Comparison of ENCODE assay signal across 7 mouse cellular contexts in the genomic region with DNA sequence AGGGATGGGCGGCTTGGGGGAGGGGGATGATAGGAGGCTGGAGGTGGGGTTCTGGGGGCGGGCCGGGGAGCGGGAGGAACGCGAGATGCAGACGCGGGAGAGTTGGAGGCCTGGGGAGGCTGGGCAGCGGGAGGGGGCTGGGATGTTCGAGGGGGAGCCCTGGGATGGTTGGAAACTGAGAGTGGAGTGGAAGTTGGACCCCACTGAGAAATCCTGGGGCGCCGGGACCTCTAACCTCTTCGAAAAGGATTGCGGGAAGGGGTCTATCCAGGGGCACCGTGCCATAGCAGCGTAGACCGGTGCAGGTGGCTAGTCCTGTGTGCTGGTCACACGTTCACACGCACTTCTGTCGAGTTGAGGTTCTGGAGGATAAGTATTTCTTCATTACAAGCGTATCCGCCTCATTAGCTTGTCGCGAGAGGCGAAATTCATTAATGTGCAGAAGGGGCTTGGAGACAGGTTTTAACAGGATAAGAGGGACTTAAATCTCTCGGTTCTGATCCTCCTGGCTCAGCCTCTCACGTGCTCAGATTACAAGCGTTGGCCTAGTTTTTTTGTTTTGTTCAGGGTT. TPM values are rescaled to one million over a fixed set of nuclear protein-coding genes. Genes with fewer than 3 reads are reported as not detected.
DNase-seq lines count a peak whose midpoint lies in the region; ATAC-seq and TF ChIP-seq lines count a peak whose summit lies in the region.

No protein-coding gene starts in this region.

- peak overlapping the region; percentile 75 for H3K4me3 ChIP-seq in lung, embryonic 15.5 days
- peak overlapping the region; percentile 84 for H3K4me3 ChIP-seq in bone marrow, adult 2 months (replicated peaks; ENCODE audit: control insufficient read depth, low read depth, low read length)
- H3K4me3 ChIP-seq in forebrain, embryonic 15.5 days, result peak overlapping the region; percentile 63
- peak overlapping the region; percentile 68 for H3K4me3 ChIP-seq in liver, postnatal 0 days (ENCODE audit: low read depth, low read length)

- TF ChIP-seq POLR2A in bone marrow, adult 2 months (IDR thresholded peaks at IDR 0.05; ENCODE audit: borderline replicate concordance, control insufficient read depth, low read depth, low read length), result no peak

- no peak for TF ChIP-seq EP300 in liver, postnatal 0 days (IDR thresholded peaks at IDR 0.05; ENCODE audit: low read depth)

- H3K27ac ChIP-seq in lung, embryonic 15.5 days, result peak overlapping the region; percentile 64
- H3K27ac ChIP-seq in bone marrow, adult 2 months (ENCODE audit: control insufficient read depth, insufficient read depth, low read depth, low read length, poor library complexity), result peak overlapping the region; percentile 1; the same call in 1 of the 2 replicates
- H3K27ac ChIP-seq in forebrain, embryonic 15.5 days (replicated peaks), result peak overlapping the region; percentile 88
- H3K27ac ChIP-seq in liver, postnatal 0 days (ENCODE audit: low read depth), result peak overlapping the region; percentile 88

- DNase-seq in lung, postnatal 36 days, result no peak
- no peak for DNase-seq in liver, postnatal 0 days
- no peak for DNase-seq in urinary bladder, postnatal 36 days (ENCODE audit: low spot score in 2 of 2)
- no peak for DNase-seq in left cerebral cortex, adult 11 months (ENCODE audit: low spot score)

- H3K9me3 ChIP-seq in lung, embryonic 15.5 days, result no peaks in the 10 kb centered on the region
- no peaks in the 10 kb centered on the region for H3K9me3 ChIP-seq in forebrain, embryonic 15.5 days
- H3K9me3 ChIP-seq in liver, postnatal 0 days (ENCODE audit: low read length), result no peaks in the 10 kb centered on the region

- no peak for TF ChIP-seq CTCF in bone marrow, adult 2 months (IDR thresholded peaks at IDR 0.05; ENCODE audit: control insufficient read depth, insufficient read depth, low read length)
- TF ChIP-seq CTCF in liver, postnatal 0 days (IDR thresholded peaks at IDR 0.05; ENCODE audit: low read depth), result no peak

- H3K27me3 ChIP-seq in lung, embryonic 15.5 days, result no peaks in the 10 kb centered on the region
- no peaks in the 10 kb centered on the region for H3K27me3 ChIP-seq in forebrain, embryonic 15.5 days
- H3K27me3 ChIP-seq in liver, postnatal 0 days (ENCODE audit: insufficient read depth, low read length), result no peaks in the 10 kb centered on the region

- under 1% methylated on average over 28 of the region's 28 CpGs for WGBS in lung, embryonic 15.5 days
- 3% methylated on average over 28 of the region's 28 CpGs for WGBS in bone marrow, adult 2 months
- under 1% methylated on average over 28 of the region's 28 CpGs for WGBS in forebrain, embryonic 15.5 days
- under 1% methylated on average over 27 of the region's 28 CpGs for WGBS in liver, postnatal 0 days (ENCODE audit: insufficient replicate concordance)

- no peaks in the 10 kb centered on the region for H3K36me3 ChIP-seq in lung, embryonic 15.5 days
- H3K36me3 ChIP-seq in forebrain, embryonic 15.5 days, result peaks cover 4% of the 10 kb centered on the region; the same call in 1 of the 2 replicates
- H3K36me3 ChIP-seq in liver, postnatal 0 days (replicated peaks; ENCODE audit: insufficient read depth, low read length), result no peaks in the 10 kb centered on the region

- peak overlapping the region; percentile 74 for H3K4me2 ChIP-seq in lung, embryonic 15.5 days
- peak overlapping the region; percentile 62 for H3K4me2 ChIP-seq in forebrain, embryonic 15.5 days (replicated peaks)
- peak overlapping the region; percentile 96 for H3K4me2 ChIP-seq in liver, postnatal 0 days (ENCODE audit: low read depth, low read length)

- ATAC-seq in lung, embryonic 15.5 days (ENCODE audit: borderline replicate concordance, extremely low read depth, low FRiP score, low TSS enrichment), result peak; percentile 37
- ATAC-seq in forebrain, embryonic 15.5 days (replicated peaks), result peak; percentile 47
- ATAC-seq in liver, postnatal 0 days, result peak; percentile 42

- peaks cover 21% of the 10 kb centered on the region for H3K4me1 ChIP-seq in lung, embryonic 15.5 days
- peaks cover 2% of the 10 kb centered on the region; the same call in 1 of the 2 replicates for H3K4me1 ChIP-seq in bone marrow, adult 2 months (ENCODE audit: control insufficient read depth, insufficient read depth, low read length)
- peaks cover 19% of the 10 kb centered on the region for H3K4me1 ChIP-seq in forebrain, embryonic 15.5 days
- H3K4me1 ChIP-seq in liver, postnatal 0 days (ENCODE audit: insufficient read depth), result peaks cover 20% of the 10 kb centered on the region

- peak overlapping the region; percentile 77 for H3K9ac ChIP-seq in lung, embryonic 15.5 days
- peak overlapping the region; percentile 67 for H3K9ac ChIP-seq in forebrain, embryonic 15.5 days (replicated peaks)
- peak overlapping the region; percentile 70 for H3K9ac ChIP-seq in liver, postnatal 0 days (replicated peaks)

RNA-seq across cellular contexts. Expression of a gene that starts 0.7 kb away (rescaled TPM):
- polyA plus RNA-seq in lung, embryonic 15.5 days (2015; fragmentation: Nextera tagmentation; extraction: Ambion mirVana), result 55.8 and 62.2 TPM in 2 replicates
- polyA plus RNA-seq in bone marrow, adult 2 months (2011; ENCODE audit: insufficient read depth, insufficient read length, low replicate concordance, missing spikeins), result 9.5 and 14.9 TPM in 2 replicates
- polyA plus RNA-seq in forebrain, embryonic 15.5 days (2015; fragmentation: Nextera tagmentation; extraction: Ambion mirVana), result 111 and 112 TPM in 2 replicates
- 26.0 and 27.3 TPM in 2 replicates for polyA plus RNA-seq in liver, postnatal 0 days (2015; fragmentation: Nextera tagmentation; extraction: Ambion mirVana)

RNA-seq across cellular contexts. Expression of a gene that starts 17.0 kb away (rescaled TPM):
- 24.6 and 25.4 TPM in 2 replicates for polyA plus RNA-seq in lung, embryonic 15.5 days (2015; fragmentation: Nextera tagmentation; extraction: Ambion mirVana)
- polyA plus RNA-seq in bone marrow, adult 2 months (2011; ENCODE audit: insufficient read depth, insufficient read length, low replicate concordance, missing spikeins), result 15.3 and 38.1 TPM in 2 replicates
- polyA plus RNA-seq in forebrain, embryonic 15.5 days (2015; fragmentation: Nextera tagmentation; extraction: Ambion mirVana), result 23.7 and 25.5 TPM in 2 replicates
- polyA plus RNA-seq in liver, postnatal 0 days (2015; fragmentation: Nextera tagmentation; extraction: Ambion mirVana), result 38.1 and 39.5 TPM in 2 replicates

RNA-seq across cellular contexts. Expression of a gene that starts 24.1 kb away (rescaled TPM):
- not detected in 2 replicates for polyA plus RNA-seq in lung, embryonic 15.5 days (2015; fragmentation: Nextera tagmentation; extraction: Ambion mirVana)
- not detected in 2 replicates for polyA plus RNA-seq in bone marrow, adult 2 months (2011; ENCODE audit: insufficient read depth, insufficient read length, low replicate concordance, missing spikeins)
- polyA plus RNA-seq in forebrain, embryonic 15.5 days (2015; fragmentation: Nextera tagmentation; extraction: Ambion mirVana), result not detected in 2 replicates
- not detected in 2 replicates for polyA plus RNA-seq in liver, postnatal 0 days (2015; fragmentation: Nextera tagmentation; extraction: Ambion mirVana)

RNA-seq across cellular contexts. Expression of a gene that starts 49.3 kb away (rescaled TPM):
- not detected in 2 replicates for polyA plus RNA-seq in lung, embryonic 15.5 days (2015; fragmentation: Nextera tagmentation; extraction: Ambion mirVana)
- not detected in 2 replicates for polyA plus RNA-seq in bone marrow, adult 2 months (2011; ENCODE audit: insufficient read depth, insufficient read length, low replicate concordance, missing spikeins)
- not detected in 2 replicates for polyA plus RNA-seq in forebrain, embryonic 15.5 days (2015; fragmentation: Nextera tagmentation; extraction: Ambion mirVana)
- polyA plus RNA-seq in liver, postnatal 0 days (2015; fragmentation: Nextera tagmentation; extraction: Ambion mirVana), result not detected in 2 replicates

Comparison
In these comparisons a context has a peak if more than half of its experiments do, and no peak if none do; other contexts are left out.
1. H3K27ac ChIP-seq: peak in every context shown above with its lines; median percentile 88 in forebrain, embryonic 15.5 days; 88 in liver, postnatal 0 days; 64 in lung, embryonic 15.5 days; 1 in bone marrow, adult 2 months.